Mouse (Mus musculus) thymus, postnatal 10 days (tissue): ENCODE results near the gene Gm3336.

Source experiments
- DNase-seq, 2 experiments: peaks; one replicate each; pipeline ENCODE4 v3.0.0; 2021; ENCODE audit warnings: low spot score in 2 of 2

Gm3336 gene

DNA sequence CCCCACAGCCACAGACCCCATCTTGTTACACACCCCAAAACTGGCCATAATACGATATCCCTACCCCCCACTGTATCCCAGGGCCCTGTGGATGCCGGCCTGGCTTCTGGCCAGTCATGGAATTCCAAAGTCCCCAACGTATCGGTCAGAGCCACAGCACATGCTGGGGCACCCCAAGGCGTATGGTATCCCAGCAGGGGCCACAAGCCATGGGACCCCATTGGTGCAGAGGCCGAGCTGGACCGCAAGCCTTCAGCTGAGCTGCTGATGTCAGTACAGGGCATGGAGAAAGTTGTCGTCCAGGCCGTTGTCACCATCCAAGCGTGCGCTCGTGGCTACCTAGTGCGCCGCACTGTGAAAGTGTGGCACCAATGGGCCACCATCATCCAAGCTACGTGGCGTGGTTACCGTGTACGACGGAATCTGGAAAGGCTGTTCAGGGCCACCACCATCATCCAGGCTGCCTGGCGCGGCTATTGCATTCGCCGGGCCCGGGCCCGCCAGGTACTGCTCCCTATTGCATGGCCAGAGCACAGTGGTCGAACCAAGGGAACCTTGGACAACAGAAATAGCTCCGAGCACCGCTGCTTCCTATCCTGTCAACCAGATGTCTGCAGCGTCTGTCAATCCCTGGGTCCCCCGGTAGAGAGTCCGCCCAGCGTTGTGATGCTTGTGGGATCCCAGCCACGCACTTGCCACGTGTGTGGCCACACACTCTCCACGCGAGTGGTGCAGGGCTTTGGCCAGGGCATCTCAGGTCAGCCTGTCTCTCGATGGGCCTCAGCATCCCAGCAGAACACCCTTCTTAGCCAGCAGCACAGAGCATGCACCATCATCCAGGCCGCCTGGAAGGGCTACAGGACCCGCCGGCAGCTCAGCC is 1.6 kb upstream of the Gm3336 start:
- DNase-seq: no peak

DNA sequence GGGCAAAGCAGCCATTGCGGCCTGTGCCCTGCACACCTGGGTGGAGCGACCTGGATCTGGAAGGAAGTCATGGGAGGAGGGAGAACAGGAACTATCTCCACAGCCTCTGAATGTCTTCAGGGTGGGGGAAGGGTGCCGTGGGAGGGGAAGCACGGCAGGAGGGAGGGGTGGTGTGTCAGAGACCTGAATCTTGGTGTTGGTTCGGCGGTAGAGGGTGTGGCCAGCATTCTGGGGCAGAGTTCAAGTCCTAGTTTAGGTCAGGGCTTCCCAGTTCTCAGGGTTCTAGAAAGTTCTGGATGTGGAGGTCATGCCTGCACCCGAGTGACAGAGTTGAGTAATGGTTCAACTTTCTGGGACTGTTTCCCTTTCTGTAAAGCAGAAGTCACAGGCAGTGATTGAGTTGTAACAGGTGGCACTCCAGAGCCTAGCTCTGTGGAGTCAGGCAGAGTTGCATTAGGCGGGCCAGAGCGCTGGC is 1.5 kb downstream of the Gm3336 start:
- DNase-seq: no peak

DNA sequence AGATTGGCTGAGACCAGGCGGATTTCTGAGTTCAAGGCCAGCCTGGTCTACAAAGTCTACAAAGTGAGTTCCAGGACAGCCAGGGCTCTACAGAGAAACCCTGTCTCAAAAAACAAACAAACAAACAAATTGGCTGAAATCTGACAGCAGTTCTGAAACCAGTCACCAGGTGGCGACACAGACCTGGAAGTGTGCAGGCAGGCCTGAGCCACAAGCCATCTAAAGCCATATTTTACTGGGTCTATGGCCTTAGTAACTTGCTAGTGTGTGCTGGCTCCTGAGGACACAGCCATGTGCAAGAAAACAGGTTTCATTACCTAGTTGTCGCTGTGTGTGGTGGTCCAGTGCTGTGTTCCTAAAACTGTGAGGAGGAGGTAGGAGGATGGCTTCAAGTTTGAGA is 2.4 kb downstream of the Gm3336 start:
- DNase-seq: peak; percentile 51 to 79

DNA sequence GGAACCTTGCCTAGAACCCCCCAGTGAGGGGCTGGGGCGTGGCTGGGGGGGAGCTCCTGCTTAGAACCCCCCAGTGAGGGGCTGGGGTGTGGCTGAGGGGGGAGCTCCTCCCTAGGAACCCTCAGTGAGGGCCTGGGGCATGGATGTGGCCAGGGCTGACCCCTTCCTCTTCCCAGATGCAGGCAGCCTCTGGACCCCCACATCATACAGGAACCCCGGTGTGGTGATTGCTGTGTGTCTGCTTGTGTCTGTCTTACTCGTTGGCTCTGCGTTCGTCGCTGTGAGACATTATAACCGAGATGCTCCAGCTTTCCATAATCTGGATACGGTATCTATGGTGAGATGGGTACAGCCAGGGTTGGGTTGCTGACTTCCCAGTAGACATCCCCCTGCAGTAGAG is 3.3 kb downstream of the Gm3336 start:
- no peak for DNase-seq

DNA sequence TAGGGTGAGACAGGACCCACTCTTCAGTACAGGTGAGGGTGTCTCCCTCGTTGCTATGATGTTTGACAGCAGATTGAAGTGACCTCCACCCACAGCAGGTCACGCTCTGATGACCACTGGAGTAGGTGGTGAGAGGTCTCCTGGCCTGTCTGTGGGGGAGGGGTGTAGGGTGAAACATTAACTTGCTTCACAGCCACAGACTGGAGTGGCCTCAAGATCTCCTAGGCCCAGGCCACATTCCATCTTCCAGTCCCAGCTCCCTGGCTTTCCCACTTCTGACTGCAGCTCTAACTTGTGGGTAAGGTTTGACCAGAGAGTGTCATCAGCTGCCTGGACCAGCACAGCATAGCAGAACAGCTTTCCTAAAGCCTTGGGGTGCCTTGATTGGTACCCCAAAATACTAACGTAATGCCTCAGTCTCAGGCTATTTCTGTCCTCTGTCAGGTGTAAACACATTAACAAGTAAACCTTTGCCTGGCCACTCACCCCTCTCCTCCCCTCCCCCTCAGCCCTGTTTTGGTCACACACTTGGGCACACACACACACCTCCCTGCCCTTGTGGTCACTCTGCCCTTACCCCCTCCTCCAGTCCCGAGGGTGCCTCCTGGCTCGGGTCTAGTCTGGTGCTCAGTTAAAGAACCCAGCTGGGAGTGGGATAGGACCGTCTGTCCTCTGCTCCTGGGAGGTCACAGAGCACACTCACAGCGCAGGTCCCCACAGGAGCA is 5.3 kb downstream of the Gm3336 start, which contains the start of gene Pde4c:
TSS of gene Pde4c (plus strand) at position 235 of the 725 bp plus-strand sequence.
- DNase-seq: no peak

DNA sequence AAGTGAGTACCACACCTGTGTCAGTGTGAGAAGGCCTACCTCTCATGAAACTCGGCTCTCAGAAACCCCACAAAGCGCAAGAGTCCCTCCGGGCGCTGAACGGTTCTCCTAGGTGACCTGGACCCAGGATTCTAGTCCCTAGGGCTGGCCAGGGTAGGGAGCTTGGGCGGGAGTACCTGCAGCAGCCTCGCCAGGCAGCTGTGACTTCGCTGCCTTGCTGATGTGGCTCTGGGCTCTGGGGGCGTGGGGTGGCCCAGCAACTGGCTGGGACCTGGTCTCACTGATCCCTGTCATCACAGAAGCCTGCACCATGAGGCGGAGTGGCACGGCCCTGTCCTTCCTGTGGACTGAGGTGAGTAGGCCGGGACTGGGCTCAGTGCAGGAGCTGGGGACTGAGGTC is 5.9 kb downstream of the Gm3336 start:
- DNase-seq: no peak

DNA sequence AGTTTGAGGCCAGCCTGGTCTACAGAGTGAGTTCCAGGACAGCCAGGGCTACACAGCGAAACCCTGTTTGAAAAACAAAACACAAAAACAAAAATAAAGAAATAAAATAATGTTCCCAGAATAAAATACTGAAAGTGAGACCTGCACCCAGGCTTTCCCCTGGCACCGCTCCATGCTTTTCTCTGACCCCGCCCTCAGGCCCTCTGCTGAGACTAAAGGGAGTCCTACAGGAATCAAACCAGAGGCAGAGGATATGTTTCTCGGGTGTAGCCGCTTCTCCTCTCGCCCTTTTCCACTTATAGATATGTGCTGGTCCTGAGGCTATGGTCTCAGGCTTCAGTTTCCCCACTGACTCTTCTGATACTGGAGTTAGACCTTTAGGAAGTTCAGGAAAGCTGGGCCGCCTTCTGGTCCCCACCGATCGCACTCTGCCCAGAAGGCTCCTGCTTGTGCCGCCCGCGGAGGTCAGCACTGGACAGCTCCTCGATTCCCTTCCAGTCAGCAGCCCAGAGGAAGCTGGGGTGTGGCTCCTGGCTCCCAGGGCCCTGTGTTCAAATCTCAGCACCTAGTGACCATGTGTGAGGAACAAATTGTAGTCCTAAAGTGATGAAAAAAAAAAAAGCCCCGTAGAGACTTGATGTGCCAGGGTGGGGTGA is 7.6 kb downstream of the Gm3336 start:
- no peak for DNase-seq

DNA sequence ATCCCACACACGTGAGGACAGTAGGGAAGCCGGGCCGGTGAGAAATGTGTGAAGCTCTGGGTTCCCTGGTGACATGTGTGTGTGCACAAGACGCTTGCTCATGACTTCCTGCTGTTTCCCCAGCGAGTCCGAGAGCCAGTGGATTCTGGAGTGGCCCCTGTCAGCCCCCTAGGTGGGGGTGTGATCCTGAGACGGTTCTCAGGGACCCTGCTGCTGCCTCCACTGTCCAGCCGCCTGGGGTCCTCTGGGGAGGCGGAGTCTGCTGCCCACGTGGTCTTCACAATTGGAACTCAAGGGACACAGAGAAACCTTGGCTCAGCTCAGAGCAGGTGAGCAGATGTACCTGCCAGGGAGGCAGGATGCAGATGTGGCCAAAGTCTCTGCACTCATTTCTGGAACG is 8.4 kb downstream of the Gm3336 start:
- DNase-seq: no peak

DNA sequence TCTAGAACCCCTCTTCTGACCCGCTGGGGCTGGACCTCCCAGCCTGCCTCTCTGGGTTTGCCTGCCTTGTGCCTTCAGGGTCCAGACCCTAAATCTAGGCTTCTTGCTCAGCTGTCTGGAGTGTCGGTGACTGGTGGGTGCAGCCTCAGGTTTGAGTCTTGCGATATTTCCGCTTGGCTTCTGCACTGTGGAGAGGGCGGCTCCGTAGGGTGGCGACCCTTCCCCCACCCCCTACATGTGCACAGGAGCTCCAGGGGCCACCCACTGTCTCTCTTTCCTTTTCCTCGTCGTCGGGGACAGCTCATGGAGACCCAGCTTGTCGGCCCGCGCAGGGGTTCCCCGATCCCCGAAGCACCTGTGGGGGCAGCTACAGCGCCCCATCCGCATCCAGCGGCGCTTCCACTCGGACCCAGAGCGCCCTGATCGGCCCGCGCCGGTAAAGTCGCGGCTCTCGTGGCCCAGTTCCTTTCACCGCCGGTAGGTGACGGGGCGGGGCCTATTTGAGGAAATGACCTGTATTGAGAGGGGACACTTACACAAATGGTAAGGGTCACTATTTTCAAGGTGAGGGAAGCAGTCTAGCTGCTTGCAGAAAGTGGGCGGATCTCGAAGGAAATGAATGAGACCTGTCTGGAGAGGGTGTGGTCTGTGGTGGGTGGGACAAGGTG is 11.6 kb downstream of the Gm3336 start:
- DNase-seq: peak in 1 of 2 experiments; percentile 21

DNA sequence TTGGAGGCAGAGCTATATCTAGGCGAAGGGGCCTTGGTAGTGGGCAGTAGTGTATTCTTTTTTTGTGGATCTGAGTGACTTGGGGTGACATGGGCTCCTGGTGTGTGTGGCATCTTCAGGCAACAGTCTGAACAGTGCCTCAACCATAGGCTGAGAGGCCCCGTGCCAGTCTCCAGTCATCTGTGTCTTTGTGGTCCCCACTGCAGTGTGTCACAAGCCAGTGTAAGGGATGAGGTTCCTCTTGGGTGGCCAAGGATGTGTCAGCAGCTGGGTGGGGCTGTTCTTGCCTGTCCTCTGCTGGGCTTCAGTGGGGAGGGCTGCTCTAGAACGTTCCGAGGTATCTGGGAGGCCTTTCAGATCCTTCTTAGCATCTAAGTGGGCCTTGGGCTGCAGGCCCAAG is 12.6 kb downstream of the Gm3336 start:
- no peak for DNase-seq

DNA sequence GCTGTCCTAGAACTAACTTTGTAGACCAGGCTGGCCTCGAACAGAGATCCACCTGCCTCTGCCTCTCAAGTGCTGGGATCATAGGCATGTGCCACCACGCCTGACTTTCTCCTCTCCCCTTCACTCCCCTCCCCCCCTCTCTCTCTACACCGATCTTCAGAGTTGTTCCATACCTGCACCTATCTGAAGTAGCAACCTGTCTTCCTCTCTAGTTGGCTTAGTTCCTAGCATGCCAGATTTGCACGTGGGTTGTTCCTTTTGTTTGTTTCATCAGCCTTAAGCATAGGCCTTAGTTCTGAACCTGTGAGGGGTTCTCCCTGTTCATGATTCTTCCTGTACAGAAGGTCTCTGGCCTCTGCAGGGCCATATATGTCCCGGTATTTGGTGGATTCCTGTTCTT is 19.4 kb downstream of the Gm3336 start:
- no peak for DNase-seq

DNA sequence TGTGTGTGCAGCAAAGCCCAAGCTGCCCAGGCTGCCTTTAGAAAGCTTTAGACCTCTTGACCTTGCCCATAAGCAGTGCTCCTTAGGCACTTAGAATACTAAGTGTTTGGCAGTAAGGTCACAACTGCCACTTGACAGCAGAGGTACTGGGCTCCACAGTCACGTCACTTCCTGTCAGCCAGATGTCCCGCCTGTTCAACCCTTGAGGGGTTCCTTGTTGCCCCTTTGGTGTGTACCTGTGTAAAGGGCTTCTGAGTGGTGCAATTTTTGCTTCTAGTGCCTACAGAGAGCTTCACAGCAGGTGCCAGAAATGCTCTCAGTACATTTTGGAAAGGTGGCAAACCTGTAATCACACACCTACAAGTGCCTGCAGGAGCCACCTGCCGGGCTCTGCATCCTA is 19.9 kb downstream of the Gm3336 start:
- DNase-seq: no peak

DNA sequence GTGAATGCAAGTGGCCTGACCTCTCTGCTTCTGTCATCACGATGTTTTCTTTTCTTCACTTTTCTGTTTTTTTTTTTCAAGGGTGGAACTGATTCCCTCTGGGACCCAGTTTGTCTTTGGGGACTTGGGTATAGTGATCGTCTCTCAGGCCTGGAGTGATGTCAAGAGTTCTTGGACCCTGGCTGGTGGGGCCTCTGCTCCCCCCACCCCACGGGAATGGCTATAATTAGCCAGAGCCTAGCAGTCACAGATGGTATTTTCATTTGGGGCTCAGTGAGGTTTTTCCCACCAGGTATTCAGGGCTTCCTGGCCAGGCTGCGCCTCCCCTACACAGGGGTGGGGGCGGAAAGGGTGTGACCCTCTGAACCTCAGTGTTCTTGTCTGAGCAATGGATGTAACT is 23.3 kb downstream of the Gm3336 start:
- DNase-seq: no peak

DNA sequence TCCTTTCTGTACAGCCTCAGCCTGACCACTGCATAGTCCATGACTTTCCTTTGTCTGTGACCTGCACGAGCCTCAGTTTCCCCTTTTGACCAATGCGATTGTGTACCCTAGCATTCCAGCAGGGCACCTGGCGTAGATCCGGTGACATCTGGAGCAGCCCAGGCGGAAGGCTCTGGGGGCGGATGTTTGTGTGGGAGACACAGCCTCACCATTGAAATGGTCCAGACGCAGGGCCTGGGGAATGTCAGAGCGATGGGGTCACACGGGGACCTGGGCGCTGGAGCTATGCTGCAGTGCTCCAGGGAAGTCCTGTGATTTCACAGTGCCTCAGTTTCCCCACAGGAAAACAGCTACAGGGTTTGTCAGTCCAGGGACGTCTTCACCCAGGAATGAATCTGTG is 23.8 kb downstream of the Gm3336 start:
- DNase-seq: no peak

DNA sequence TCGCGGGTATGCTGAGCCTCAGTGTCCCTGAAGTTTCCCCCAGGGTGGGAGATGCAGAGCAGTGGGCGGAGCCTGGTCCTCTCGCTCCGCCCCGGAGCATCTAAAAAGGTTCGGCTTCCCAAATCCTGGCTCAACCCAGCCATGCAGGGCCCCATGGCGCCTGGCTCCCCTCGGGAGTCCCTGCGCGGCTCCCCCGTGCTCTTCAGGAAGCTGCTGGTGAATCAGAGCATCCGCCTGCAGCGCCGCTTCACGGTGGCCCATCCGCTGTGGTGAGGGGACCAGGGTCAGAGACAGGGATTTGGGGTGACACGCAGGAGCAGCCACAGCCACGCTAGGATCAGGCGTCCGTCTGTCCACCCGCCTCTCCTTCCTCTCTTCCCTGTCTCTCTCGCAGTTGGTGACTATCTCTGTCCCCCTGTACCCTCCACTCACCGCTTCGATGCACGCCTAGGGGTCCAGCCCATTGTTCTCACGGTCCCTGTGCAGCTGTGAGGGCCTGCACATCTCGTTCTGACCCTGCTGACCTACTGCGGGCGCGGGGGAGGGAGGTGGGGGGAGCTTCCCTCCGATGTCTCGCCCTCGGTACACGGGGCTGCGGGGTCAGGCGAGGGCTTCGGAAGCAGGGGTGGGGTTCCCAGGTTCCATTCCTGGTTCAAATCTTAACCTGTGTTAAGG is 24.8 kb downstream of the Gm3336 start:
- no peak for DNase-seq

DNA sequence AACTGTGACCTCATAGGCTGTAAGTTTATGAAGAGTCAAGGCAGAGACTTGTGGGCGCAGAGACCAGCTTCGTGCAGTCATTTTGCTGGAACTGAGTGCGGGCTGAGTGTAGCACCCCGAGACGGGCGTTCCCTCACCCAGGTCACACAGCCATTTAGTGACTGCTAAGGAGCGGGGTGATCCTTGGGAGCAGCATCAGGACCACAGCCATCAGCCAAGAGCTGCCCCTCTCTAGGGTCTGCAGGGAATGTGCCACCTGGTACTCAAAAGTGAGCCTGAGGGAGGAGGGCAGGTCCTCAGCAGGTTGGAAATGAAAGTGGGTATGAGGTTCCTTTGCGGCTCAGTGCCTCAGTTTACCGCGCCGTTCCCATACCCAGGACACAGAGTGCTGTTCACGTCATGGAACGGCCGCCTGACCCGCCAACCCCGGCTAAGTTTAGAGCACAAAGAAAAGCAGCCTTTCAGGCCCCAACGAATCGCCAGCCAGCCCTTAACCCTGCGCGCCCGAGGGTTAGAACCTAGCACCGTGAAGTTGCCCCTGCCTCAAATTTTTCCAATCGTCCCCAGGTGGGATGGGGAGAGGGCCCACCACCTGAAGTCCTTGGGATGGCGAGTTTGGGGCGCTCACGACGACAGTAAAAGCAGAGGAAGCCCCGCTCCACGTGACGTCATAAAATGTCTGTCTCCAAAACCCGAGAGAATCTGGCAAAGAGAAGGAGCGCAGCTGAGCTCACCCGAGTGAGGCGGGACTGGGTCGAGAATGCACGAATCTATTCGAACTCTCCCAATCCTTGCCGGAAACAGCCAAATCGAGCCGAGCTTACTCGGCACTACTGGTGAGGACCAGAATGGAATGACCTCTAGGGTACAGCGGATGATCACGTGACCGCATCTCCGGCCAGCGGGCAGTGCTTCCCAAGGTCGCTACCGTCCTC is 25.6 kb downstream of the Gm3336 start:
- no peak for DNase-seq

DNA sequence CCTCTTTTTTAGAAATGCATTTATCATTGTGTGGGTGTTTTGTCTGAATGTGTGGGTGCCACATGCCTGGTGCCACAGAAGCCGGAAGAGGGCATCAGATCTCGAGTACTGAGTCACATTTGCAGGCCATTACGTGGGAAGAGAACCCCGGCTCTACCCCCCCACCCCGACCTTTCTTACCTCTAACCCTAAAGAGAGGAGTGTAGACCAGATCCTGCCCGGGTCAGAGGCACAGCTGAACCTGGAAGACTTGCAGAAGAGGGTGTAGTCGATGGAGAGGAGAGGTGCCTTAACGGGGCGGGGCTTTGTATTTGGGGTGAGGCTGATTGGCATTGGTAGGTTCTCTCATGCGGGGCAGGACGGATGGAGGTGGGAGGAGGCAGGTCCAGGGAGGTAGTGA is 26.5 kb downstream of the Gm3336 start:
- no peak for DNase-seq

DNA sequence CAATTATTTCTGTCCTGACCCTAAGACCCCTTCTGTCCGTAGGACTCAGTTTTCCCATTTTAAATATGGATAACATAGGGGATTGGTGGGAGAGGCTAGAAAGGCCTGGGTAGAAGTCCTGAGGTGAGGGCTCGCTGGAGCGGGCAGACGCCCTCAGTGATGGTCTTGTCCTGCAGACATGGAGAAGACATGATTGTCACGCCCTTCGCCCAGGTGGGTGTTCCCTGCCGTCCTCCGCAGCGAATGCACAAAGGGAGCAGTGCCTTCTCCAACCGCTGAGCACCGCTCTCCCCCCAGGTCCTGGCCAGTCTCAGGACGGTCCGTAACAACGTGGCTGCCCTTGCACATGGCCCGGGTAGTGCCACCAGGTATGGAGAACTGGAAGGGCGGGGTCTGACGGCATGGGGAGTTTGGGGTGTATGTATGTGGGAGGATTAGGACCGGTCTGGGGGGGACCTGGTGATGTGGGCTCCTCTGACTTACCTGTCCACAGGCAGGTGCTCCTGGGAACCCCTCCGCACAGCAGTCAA is 27.4 kb downstream of the Gm3336 start:
- DNase-seq: no peak

DNA sequence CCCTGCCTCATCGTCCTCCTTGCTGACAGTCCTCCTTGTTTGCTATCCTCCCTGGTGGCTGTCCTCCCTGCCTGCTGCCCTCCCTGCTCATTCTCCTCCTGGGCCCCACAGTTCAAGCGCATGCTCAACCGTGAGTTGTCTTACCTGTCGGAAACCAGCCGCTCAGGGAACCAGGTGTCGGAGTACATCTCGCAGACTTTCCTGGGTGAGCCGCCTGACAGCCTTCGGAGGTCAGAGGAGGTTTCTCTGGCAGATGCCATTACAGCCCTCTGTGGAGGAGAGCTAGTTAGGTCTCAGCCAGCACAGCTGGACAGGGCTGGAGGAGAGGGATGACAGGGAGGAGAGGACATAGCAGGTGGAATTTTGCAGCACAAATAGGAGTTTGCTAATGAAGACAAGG is 28.3 kb downstream of the Gm3336 start:
- no peak for DNase-seq
